Mouse (Mus musculus) spleen, adult 2 months (tissue): ENCODE results near the gene C87436.

Source experiments
- CTCF ChIP-seq: fragments of 200-500 bp; IDR thresholded peaks from 2 replicates; pipeline ENCODE4 v1.5.1; 2011; ENCODE audit warnings: mild to moderate bottlenecking, inconsistent platforms; ENCODE audit not compliant: insufficient read depth, insufficient read length, insufficient replicate concordance; ENCODE audit errors: extremely low read depth
- POLR2A ChIP-seq: fragments of 200-500 bp; IDR thresholded peaks from 2 replicates; pipeline ENCODE4 v1.6.1; 2011; ENCODE audit warnings: low read depth, low read length, inconsistent platforms

GRCm38 (mm10) chr6:86489945-86490344 lies 51.8 kb downstream of the C87436 start:
- no peak for TF ChIP-seq CTCF
- no peak for TF ChIP-seq POLR2A
